Mouse (Mus musculus): ENCODE results near the gene Tnni3. TPM values are rescaled to one million over a fixed set of nuclear protein-coding genes. Genes with fewer than 3 reads are reported as not detected.
A peak's percentile ranks its signal among the peaks of the same experiment; 100 is the strongest.

Gene Tnni3
- total RNA-seq, 1 experiment from 2014 or later: 0.85 TPM

- peak; percentile 32 for DNase-seq
These were observed 25.8 kb downstream of the Tnni3 start for GRCm38 (mm10) chr7:4498251-4498650.

GRCm38 (mm10) chr7:4497271-4497903, 26.6 kb downstream of the Tnni3 start:
- DNase-seq: no peak

DNA sequence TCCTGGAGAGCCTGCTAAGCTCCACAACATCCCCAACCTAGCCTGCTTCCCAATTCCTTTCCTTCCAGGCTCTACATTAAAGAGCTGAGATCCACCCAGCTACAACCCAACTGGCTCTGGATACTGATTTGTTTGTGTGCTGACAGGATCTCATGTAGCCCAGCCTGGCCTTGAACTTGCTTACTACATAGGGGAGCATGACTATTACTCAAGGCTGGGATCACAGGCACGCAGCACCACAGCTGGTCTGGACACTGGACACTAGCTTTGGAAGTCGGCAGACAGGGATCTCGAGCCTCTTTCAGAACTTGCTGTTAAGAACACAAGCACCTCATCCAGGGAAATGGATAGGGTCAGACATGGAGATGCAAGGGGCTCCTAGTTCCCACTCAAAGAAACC, 27.6 kb downstream of the Tnni3 start:
- no peak for DNase-seq

GRCm38 (mm10) chr7:4493991-4494390, 30.0 kb downstream of the Tnni3 start:
- DNase-seq: no peak

DNA sequence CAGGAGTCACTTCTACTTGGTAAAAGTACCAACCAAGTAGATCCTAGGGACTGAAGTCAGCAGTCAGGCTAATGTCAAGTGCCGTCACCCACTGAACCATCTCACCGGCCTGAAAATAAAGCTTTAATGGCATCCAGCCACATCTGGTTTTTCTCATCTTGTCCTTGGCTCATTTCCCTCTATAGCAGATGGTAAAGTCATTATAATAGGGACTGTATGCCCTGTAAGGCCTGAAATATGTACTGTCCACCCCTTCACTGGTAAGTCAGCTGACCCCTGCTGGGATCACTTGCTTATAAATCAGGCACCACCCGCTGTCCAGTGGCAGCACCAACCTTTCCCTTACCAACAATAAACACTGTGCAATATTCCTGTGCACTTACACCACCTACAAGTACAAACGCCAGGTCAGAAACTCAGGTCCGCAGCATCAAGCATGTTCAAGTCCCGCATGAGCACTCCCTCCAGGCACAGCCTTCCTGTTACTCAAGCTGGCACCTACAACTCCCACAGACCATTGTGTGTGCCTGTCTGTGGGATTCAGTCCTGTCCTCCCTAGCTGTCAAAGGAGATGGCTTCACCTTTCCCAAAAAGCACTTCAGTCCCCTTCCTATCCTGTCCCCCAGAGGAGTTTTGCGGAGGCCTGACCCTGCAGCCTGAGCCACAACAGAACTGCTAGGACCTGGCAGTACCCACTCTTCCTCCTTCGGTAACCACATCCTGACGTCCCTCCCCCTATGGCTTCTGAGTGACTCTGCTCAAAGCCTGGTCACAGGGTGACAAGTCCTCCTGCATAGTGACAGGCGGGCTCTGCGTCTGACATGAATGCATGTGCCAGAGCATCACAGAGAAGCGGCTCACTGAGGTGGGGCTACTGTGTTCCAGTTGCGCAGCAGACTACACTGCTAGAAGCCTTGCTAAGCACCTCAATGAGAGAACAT, 31.5 kb downstream of the Tnni3 start:
- DNase-seq: no peak

DNA sequence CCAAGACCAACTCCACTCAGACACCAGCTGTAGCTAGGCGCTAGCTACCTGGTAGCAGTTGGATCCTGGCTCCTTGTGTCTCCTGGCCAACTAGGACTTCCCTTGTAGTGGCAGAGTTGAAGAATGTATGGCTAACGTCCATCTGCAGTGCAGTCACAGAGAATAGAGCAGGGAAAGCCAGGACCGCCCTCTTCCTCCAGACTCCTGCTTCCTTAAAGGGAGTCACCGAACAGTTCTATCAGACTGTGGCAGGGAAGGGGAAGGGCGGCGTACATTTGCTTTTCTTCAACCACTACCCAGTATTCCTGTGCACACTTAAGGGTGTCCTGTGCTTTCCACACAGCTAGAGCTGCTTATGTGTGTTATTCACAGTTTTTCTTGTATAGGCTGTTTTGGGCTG, 32.7 kb downstream of the Tnni3 start:
- DNase-seq: no peak

DNA sequence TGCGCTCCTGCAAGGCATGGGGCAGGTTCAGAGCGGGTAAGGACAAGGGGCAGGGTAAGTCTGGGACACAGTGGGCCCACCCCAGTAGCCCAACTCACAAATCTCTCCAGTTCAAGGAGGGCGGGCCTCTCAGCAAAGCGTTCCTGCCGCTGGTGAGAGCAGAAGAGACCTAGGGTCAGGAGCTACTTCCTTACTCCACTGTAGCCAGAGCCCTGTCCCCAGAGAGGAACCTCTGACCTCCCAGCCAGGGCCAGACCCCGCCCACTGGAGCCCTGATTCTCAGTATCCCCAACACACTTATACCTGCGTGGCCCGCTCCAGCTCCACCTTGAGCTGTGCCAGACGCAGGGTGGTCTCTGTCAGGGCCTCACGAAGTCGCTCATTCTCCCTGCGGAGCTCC, 41.7 kb downstream of the Tnni3 start:
- DNase-seq: no peak

DNA sequence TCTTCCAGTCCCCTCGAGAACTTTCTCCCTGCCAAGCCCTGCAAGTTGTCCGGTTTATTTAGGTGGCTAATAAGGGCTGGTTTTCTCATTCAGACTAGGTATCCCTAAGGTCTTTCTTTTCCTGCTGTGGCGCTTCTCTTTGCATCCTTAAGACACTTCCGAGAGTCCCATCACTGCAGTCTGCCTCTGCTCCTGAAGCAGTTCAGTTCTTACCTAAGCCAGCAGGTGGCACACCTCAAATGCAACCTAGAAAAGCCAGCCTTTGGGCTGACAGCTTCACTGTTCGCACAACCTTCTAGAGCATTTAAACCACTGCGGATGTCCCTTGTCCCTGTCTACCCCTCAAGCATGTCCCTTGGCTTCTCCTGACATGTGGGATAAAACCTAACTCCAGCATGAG, 44.4 kb downstream of the Tnni3 start:
- DNase-seq: no peak

GRCm38 (mm10) chr7:4478796-4479291, 45.2 kb downstream of the Tnni3 start:
- DNase-seq: no peak

DNA sequence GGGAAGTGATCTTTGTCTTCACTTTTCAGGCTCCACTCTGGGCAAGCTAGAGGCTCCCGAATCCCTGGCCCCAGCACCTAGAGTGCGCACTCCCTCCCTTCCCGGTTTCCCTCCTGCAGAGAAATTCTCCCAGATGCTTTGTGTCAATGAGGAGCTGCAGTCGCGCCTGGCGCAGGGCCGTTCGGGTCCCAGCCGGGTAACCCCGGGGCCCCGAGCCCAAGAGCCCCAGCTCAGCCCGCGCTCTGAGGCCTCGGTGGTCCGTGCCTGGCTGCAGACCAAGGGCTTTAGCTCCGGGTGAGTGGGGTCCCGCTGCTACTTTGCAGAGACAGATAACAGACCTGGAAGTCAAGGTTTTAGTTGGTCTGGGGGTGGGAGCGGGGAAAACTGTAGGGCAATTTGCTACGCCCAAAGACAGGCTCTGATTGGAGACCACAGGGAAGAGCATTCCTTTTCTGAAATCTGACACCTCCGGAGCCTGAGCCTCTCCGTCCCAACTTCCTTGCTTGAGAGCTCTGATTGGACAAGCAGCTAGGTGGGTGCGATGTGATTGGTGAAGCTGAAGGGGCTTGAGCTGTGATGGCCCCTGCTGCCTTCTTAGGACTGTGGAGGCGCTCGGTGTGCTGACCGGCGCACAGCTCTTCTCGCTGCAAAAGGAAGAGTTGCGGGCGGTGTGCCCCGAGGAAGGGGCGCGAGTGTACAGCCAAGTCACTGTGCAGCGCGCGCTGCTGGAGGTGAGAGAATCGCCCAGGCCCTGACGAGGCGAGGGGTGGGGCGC, 45.8 kb downstream of the Tnni3 start:
- peak; percentile 69 for DNase-seq

DNA sequence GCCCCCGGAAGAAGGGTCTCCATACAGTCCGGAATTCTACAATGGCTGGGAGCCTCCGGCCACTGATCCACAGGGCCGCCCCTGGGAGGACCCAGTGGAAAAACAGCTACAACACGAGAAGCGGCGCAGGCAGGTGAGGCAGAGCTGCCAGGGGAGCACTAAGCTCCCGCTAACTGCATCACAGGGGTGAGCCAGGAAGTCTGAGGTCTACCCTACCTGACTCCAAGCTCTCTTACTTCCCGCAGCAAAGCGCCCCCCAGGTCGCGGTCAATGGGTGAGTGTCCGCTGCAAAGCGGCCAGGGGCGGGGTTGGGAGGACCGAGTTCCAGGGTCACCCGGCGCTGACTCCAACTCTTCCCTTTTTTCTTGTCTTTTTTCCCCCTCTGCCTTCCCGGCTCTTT, 50.1 kb downstream of the Tnni3 start:
- no peak for DNase-seq

- DNase-seq: peak; percentile 84
These were observed 52.9 kb downstream of the Tnni3 start for GRCm38 (mm10) chr7:4471179-4471555.

GRCm38 (mm10) chr7:4470275-4471178, 53.5 kb downstream of the Tnni3 start:
- DNase-seq: peak; percentile 68

Other genes with a start within 250 kb of the Tnni3 start
- 0.21 TPM in 1 of 2 replicates, not detected in the other for gene Ncr1, start 186.5 kb downstream of the Tnni3 start, total RNA-seq (2021)
- not detected in 2 replicates for gene Gp6, start 126.5 kb downstream of the Tnni3 start, total RNA-seq (2021)
- gene Rdh13, start 78.6 kb downstream of the Tnni3 start, total RNA-seq (2021): 17.3 and 19.0 TPM in 2 replicates
- 8.0 and 10.1 TPM in 2 replicates for gene Eps8l1, start 63.6 kb downstream of the Tnni3 start, total RNA-seq (2021)
- 94.4 and 98.3 TPM in 2 replicates for gene Ppp1r12c, start 22.5 kb downstream of the Tnni3 start, total RNA-seq (2021)
- 0.94 and 2.2 TPM in 2 replicates for gene Tnnt1, start 7.8 kb downstream of the Tnni3 start, total RNA-seq (2021)
- gene Dnaaf3, start 8.2 kb upstream of the Tnni3 start, total RNA-seq (2021): 0.91 and 1.2 TPM in 2 replicates
- 7.0 and 8.9 TPM in 2 replicates for gene Syt5, start 23.3 kb upstream of the Tnni3 start, total RNA-seq (2021)
- not detected in 2 replicates for gene Ptprh, start 79.8 kb upstream of the Tnni3 start, total RNA-seq (2021)
- 9.3 and 10.2 TPM in 2 replicates for gene Tmem86b, start 107.2 kb upstream of the Tnni3 start, total RNA-seq (2021)
- 98.1 and 99.6 TPM in 2 replicates for gene Ppp6r1, start 134.8 kb upstream of the Tnni3 start, total RNA-seq (2021)
- gene Hspbp1, start 160.8 kb upstream of the Tnni3 start, total RNA-seq (2021): 42.2 and 47.8 TPM in 2 replicates
- gene Brsk1, start 166.4 kb upstream of the Tnni3 start, total RNA-seq (2021): 4.2 and 6.5 TPM in 2 replicates
- gene Tmem150b, start 201.0 kb upstream of the Tnni3 start, total RNA-seq (2021): 0.24 TPM in 1 of 2 replicates, not detected in the other
- gene Kmt5c, start 215.9 kb upstream of the Tnni3 start, total RNA-seq (2021): 64.5 and 70.1 TPM in 2 replicates
- gene Cox6b2, start 228.9 kb upstream of the Tnni3 start, total RNA-seq (2021): 9.4 and 10.6 TPM in 2 replicates
- gene Fam71e2, start 247.1 kb upstream of the Tnni3 start, total RNA-seq (2021): not detected in 2 replicates

Data from adrenal gland, postnatal 25 days (tissue).